Mouse (Mus musculus): ENCODE data around the gene Snupn.

GRCm38 (mm10) chr9:56981502-56981901 is 30.8 kb downstream of the Snupn start:
- TF ChIP-seq CTCF (IDR thresholded peaks at IDR 0.05; ENCODE audit: insufficient read depth, low read depth, low read length): no peak
- no peak for TF ChIP-seq POLR2A (IDR thresholded peaks at IDR 0.05; ENCODE audit: insufficient read depth, low read depth, low read length)
